In genomic region chr11:22847732-22848648, GRCm38 (mm10) we compare ENCODE assay signal across 11 mouse cellular contexts. TPM values are rescaled to one million over a fixed set of nuclear protein-coding genes. Genes with fewer than 3 reads are reported as not detected.
DNase-seq lines count a peak whose midpoint lies in the region; ATAC-seq and TF ChIP-seq lines count a peak whose summit lies in the region.
"Had no signal": no experiment of that assay in that cellular context is flagged by ENCODE, and none has a peak within 500 bp of the region (broad histone marks: within the 10 kb centered on the region; RNA-seq: fewer than 3 reads in every experiment).

No protein-coding gene starts in this region.

- H3K27me3 ChIP-seq in G1E (ENCODE audit: insufficient read depth, low read length) = no peaks in the 10 kb centered on the region
- H3K27me3 ChIP-seq in intestine, embryonic 15.5 days (replicated peaks) = no peaks in the 10 kb centered on the region
- H3K27me3 ChIP-seq in liver, embryonic 14.5 days (ENCODE audit: control insufficient read depth, insufficient read depth, low read length) = no peaks in the 10 kb centered on the region
- H3K27me3 ChIP-seq in midbrain, embryonic 16.5 days (ENCODE audit: control insufficient read depth, insufficient read depth, low read depth, low read length) = no peaks in the 10 kb centered on the region
- H3K27me3 ChIP-seq: embryonic facial prominence, embryonic 12.5 days; lung, embryonic 15.5 days had no signal

- peak; percentile 53 for DNase-seq in 416B (ENCODE audit: low read depth)
- no peak for DNase-seq in G1E (ENCODE audit: low spot score)
- no peak for DNase-seq in liver, embryonic 14.5 days (ENCODE audit: low read depth in 3 of 3, low spot score in 3 of 3)
- DNase-seq in right cerebral cortex, postnatal 36 days (ENCODE audit: low spot score in 2 of 2) = no peak
- DNase-seq in retina, embryonic 14.5 days (ENCODE audit: low spot score) = no peak
- DNase-seq in testis, postnatal 10 days (ENCODE audit: low spot score) = no peak

- TF ChIP-seq EP300 in liver, embryonic 14.5 days (IDR thresholded peaks at IDR 0.05; ENCODE audit: low read depth) = peak; percentile 38

- H3K4me1 ChIP-seq in G1E (ENCODE audit: insufficient read depth, low read depth, low read length) = peaks cover 96% of the 10 kb centered on the region
- peaks cover 45% of the 10 kb centered on the region for H3K4me1 ChIP-seq in intestine, embryonic 15.5 days (replicated peaks)
- peaks cover 69 to 80% of the 10 kb centered on the region in 2 experiments for H3K4me1 ChIP-seq in liver, embryonic 14.5 days (replicated peaks; ENCODE audit: control insufficient read depth in 2 of 2, insufficient read depth in 2 of 2, low read length in 1 of 2)
- no peaks in the 10 kb centered on the region for H3K4me1 ChIP-seq in midbrain, embryonic 16.5 days (ENCODE audit: control insufficient read depth, insufficient read depth, low read length)
- H3K4me1 ChIP-seq: embryonic facial prominence, embryonic 12.5 days had no signal

- H3K36me3 ChIP-seq in G1E (replicated peaks) = peaks cover 30% of the 10 kb centered on the region
- no peaks in the 10 kb centered on the region for H3K36me3 ChIP-seq in intestine, embryonic 15.5 days
- no peaks in the 10 kb centered on the region for H3K36me3 ChIP-seq in liver, embryonic 14.5 days (replicated peaks; ENCODE audit: control insufficient read depth, insufficient read depth, low read depth)
- no peaks in the 10 kb centered on the region for H3K36me3 ChIP-seq in midbrain, embryonic 16.5 days (ENCODE audit: control insufficient read depth, insufficient read depth, low read length)
- H3K36me3 ChIP-seq: embryonic facial prominence, embryonic 12.5 days; hindbrain, embryonic 10.5 days; lung, embryonic 15.5 days had no signal

- H3K4me3 ChIP-seq in G1E (ENCODE audit: low read depth, low read length) = peak overlapping the region; percentile 42; the same call in 1 of the 2 replicates
- H3K4me3 ChIP-seq in intestine, embryonic 15.5 days (replicated peaks) = no peak overlapping the region
- no peak overlapping the region for H3K4me3 ChIP-seq in liver, embryonic 14.5 days (ENCODE audit: insufficient read depth in 1 of 2, low read depth in 2 of 2, low read length in 2 of 2)
- no peak overlapping the region for H3K4me3 ChIP-seq in midbrain, embryonic 16.5 days (ENCODE audit: low read depth, low read length)
- H3K4me3 ChIP-seq: embryonic facial prominence, embryonic 12.5 days; hindbrain, embryonic 10.5 days; lung, embryonic 15.5 days had no signal

- no peaks in the 10 kb centered on the region for H3K9me3 ChIP-seq in G1E (replicated peaks)
- no peaks in the 10 kb centered on the region for H3K9me3 ChIP-seq in intestine, embryonic 15.5 days
- no peaks in the 10 kb centered on the region for H3K9me3 ChIP-seq in liver, embryonic 14.5 days (ENCODE audit: control insufficient read depth, low read length)
- no peaks in the 10 kb centered on the region for H3K9me3 ChIP-seq in midbrain, embryonic 16.5 days (replicated peaks; ENCODE audit: control insufficient read depth, low read length, poor library complexity, severe bottlenecking)
- H3K9me3 ChIP-seq: embryonic facial prominence, embryonic 12.5 days; hindbrain, embryonic 10.5 days; lung, embryonic 15.5 days had no signal

- TF ChIP-seq CTCF in G1E (IDR thresholded peaks at IDR 0.05; ENCODE audit: low read depth, low read length) = no peak
- TF ChIP-seq CTCF in liver, embryonic 14.5 days (IDR thresholded peaks at IDR 0.05; ENCODE audit: low read depth) = no peak

- 0 out of 2 replicates have a peak, but pooled peaks have one; percentile 16 for ATAC-seq in G1E (ENCODE audit: extremely low read depth, insufficient number of reproducible peaks, low FRiP score, poor library complexity, severe bottlenecking)
- peak; percentile 38 for ATAC-seq in intestine, embryonic 15.5 days
- ATAC-seq in liver, embryonic 14.5 days (ENCODE audit: insufficient read depth) = peak; percentile 34; the same call in 1 of the 2 replicates
- ATAC-seq in midbrain, embryonic 16.5 days = no peak

- 36% methylated on average over 8 of the region's 8 CpGs for WGBS in intestine, embryonic 15.5 days
- 25% methylated on average over 8 of the region's 8 CpGs for WGBS in liver, embryonic 14.5 days (ENCODE audit: insufficient replicate concordance)
- 69% methylated on average over 8 of the region's 8 CpGs for WGBS in midbrain, embryonic 16.5 days

- H3K27ac ChIP-seq in intestine, embryonic 15.5 days = peak overlapping the region; percentile 64
- peak overlapping the region; percentile 18 for H3K27ac ChIP-seq in liver, embryonic 14.5 days
- H3K27ac ChIP-seq in midbrain, embryonic 16.5 days (ENCODE audit: low read length) = no peak overlapping the region
- H3K27ac ChIP-seq: embryonic facial prominence, embryonic 12.5 days; hindbrain, embryonic 10.5 days; lung, embryonic 15.5 days had no signal

- no peak overlapping the region for H3K9ac ChIP-seq in intestine, embryonic 15.5 days
- H3K9ac ChIP-seq in liver, embryonic 14.5 days (replicated peaks) = no peak overlapping the region
- H3K9ac ChIP-seq in midbrain, embryonic 16.5 days (ENCODE audit: low read depth, low read length) = no peak overlapping the region
- H3K9ac ChIP-seq: embryonic facial prominence, embryonic 12.5 days; lung, embryonic 15.5 days had no signal

- no peak overlapping the region; the same call in 1 of the 2 replicates for H3K4me2 ChIP-seq in intestine, embryonic 15.5 days (replicated peaks)
- H3K4me2 ChIP-seq in liver, embryonic 14.5 days (ENCODE audit: low read depth) = peak overlapping the region; percentile 29
- H3K4me2 ChIP-seq in midbrain, embryonic 16.5 days (ENCODE audit: low read length) = no peak overlapping the region
- H3K4me2 ChIP-seq: embryonic facial prominence, embryonic 12.5 days; lung, embryonic 15.5 days had no signal

RNA-seq across cellular contexts. Expression of gene B3gnt2, which starts 12.8 kb away (rescaled TPM):
- total RNA-seq in G1E (2014; fragmentation: Nextera tagmentation) (57.9 and 65.7 TPM in 2 replicates), G1E (2017) (26.3 and 43.4 TPM in 2 replicates)
- 8.8 and 11.5 TPM in 2 replicates for polyA plus RNA-seq in G1E (2012)
- polyA plus RNA-seq in intestine, embryonic 15.5 days (2015; fragmentation: Nextera tagmentation; extraction: Ambion mirVana) = 8.8 and 11.9 TPM in 2 replicates
- 2.2 and 2.3 TPM in 2 replicates for polyA plus RNA-seq in liver, embryonic 14.5 days (2012; rRNA removed)
- polyA plus RNA-seq in liver, embryonic 14.5 days (2014; fragmentation: Nextera tagmentation; extraction: Ambion mirVana) = 3.6 and 4.1 TPM in 2 replicates
- polyA plus RNA-seq in midbrain, embryonic 16.5 days (2015; fragmentation: Nextera tagmentation; extraction: Ambion mirVana) = 1.6 and 3.5 TPM in 2 replicates
